Mouse (Mus musculus): Measurements from ENCODE around the gene Irgq.

GRCm38 (mm10) chr7:24482208-24483020 is 48.1 kb upstream of the Irgq start:
- TF ChIP-seq CTCF (IDR thresholded peaks at IDR 0.05; ENCODE audit: extremely low read depth, insufficient read length, insufficient replicate concordance, low read depth, low read length) (no peak), POLR2A (IDR thresholded peaks at IDR 0.05; ENCODE audit: low read depth, low read length) (no peak)

All from small intestine, adult 2 months (tissue).